8 mouse cellular contexts compared by ENCODE assay signal in genomic region chr5:122158557-122159515, GRCm38 (mm10). TPM values are rescaled to one million over a fixed set of nuclear protein-coding genes. Genes with fewer than 3 reads are reported as not detected.
DNase-seq lines count a peak whose midpoint lies in the region; ATAC-seq and TF ChIP-seq lines count a peak whose summit lies in the region.

No protein-coding gene starts in this region.

- H3K9ac ChIP-seq in forebrain, embryonic 13.5 days = peak overlapping the region; percentile 99
- peak overlapping the region; percentile 95 for H3K9ac ChIP-seq in midbrain, embryonic 12.5 days (replicated peaks)

- WGBS in forebrain, embryonic 13.5 days = 3% methylated on average over 42 of the region's 42 CpGs
- 2% methylated on average over 41 of the region's 42 CpGs for WGBS in midbrain, embryonic 12.5 days

- no peak for TF ChIP-seq CTCF in E14TG2a.4 (conservative IDR thresholded peaks at IDR 0.05; ENCODE audit: low read length)

- H3K4me3 ChIP-seq in E14TG2a.4 (replicated peaks; ENCODE audit: low read length) = peak overlapping the region; percentile 97
- H3K4me3 ChIP-seq in forebrain, embryonic 13.5 days = peak overlapping the region; percentile 83
- H3K4me3 ChIP-seq in midbrain, embryonic 12.5 days = peak overlapping the region; percentile 90

- peak overlapping the region; percentile 88 for H3K27ac ChIP-seq in forebrain, embryonic 13.5 days
- H3K27ac ChIP-seq in midbrain, embryonic 12.5 days (replicated peaks) = peak overlapping the region; percentile 82

- peak; percentile 50; the same call in 1 of the 2 replicates for ATAC-seq in forebrain, embryonic 13.5 days
- peak; percentile 57 for ATAC-seq in midbrain, embryonic 12.5 days (ENCODE audit: low FRiP score, low read depth)
- ATAC-seq in cerebellum, adult (ENCODE audit: insufficient number of reproducible peaks, low FRiP score, low TSS enrichment) = no peak; the same call in 1 of the 2 replicates

- peak overlapping the region; percentile 88 for H3K4me2 ChIP-seq in forebrain, embryonic 13.5 days
- peak overlapping the region; percentile 61 for H3K4me2 ChIP-seq in midbrain, embryonic 12.5 days (replicated peaks)

- peaks cover 51% of the 10 kb centered on the region for H3K36me3 ChIP-seq in E14TG2a.4 (ENCODE audit: insufficient read depth, low read length)
- peaks cover 34% of the 10 kb centered on the region for H3K36me3 ChIP-seq in forebrain, embryonic 13.5 days (ENCODE audit: poor library complexity, severe bottlenecking)
- peaks cover 32% of the 10 kb centered on the region for H3K36me3 ChIP-seq in midbrain, embryonic 12.5 days

- DNase-seq in embryo, embryonic 10.5 days (ENCODE audit: low spot score) = peak; percentile 24
- no peak for DNase-seq in embryo, embryonic 11 days
- DNase-seq in kidney, postnatal 4 days = peak; percentile 39 to 57
- peak; percentile 46 for DNase-seq in thymus, postnatal 25 days

- peaks cover 83% of the 10 kb centered on the region for H3K4me1 ChIP-seq in E14TG2a.4 (replicated peaks; ENCODE audit: low read depth, low read length)
- peaks cover 55% of the 10 kb centered on the region for H3K4me1 ChIP-seq in forebrain, embryonic 13.5 days
- peaks cover 61% of the 10 kb centered on the region for H3K4me1 ChIP-seq in midbrain, embryonic 12.5 days

- no peaks in the 10 kb centered on the region for H3K27me3 ChIP-seq in E14TG2a.4 (ENCODE audit: insufficient read depth, low read length)
- H3K27me3 ChIP-seq in forebrain, embryonic 13.5 days = no peaks in the 10 kb centered on the region
- peaks cover 6% of the 10 kb centered on the region; the same call in 1 of the 2 replicates for H3K27me3 ChIP-seq in midbrain, embryonic 12.5 days

- H3K9me3 ChIP-seq in E14TG2a.4 (ENCODE audit: low read length) = no peaks in the 10 kb centered on the region
- no peaks in the 10 kb centered on the region for H3K9me3 ChIP-seq in forebrain, embryonic 13.5 days (replicated peaks)
- H3K9me3 ChIP-seq in midbrain, embryonic 12.5 days = no peaks in the 10 kb centered on the region

RNA-seq across cellular contexts. Expression of gene Ppp1cc, which starts 0.8 kb away (rescaled TPM):
- 288 TPM in 2 replicates for polyA plus RNA-seq in forebrain, embryonic 13.5 days (2015; fragmentation: Nextera tagmentation; extraction: Ambion mirVana)
- polyA plus RNA-seq in midbrain, embryonic 12.5 days (2016; fragmentation: Nextera tagmentation; extraction: Ambion mirVana) = 323 and 332 TPM in 2 replicates

RNA-seq across cellular contexts. Expression of gene Ccdc63, which starts 18.2 kb away (rescaled TPM):
- not detected in 2 replicates for polyA plus RNA-seq in forebrain, embryonic 13.5 days (2015; fragmentation: Nextera tagmentation; extraction: Ambion mirVana)
- polyA plus RNA-seq in midbrain, embryonic 12.5 days (2016; fragmentation: Nextera tagmentation; extraction: Ambion mirVana) = not detected in 2 replicates

RNA-seq across cellular contexts. Expression of gene Hvcn1, which starts 47.8 kb away (rescaled TPM):
- 2.9 and 3.0 TPM in 2 replicates for polyA plus RNA-seq in forebrain, embryonic 13.5 days (2015; fragmentation: Nextera tagmentation; extraction: Ambion mirVana)
- polyA plus RNA-seq in midbrain, embryonic 12.5 days (2016; fragmentation: Nextera tagmentation; extraction: Ambion mirVana) = 9.4 and 10.8 TPM in 2 replicates

RNA-seq across cellular contexts. Expression of gene Myl2, which starts 58.1 kb away (rescaled TPM):
- 0.81 and 3.6 TPM in 2 replicates for polyA plus RNA-seq in forebrain, embryonic 13.5 days (2015; fragmentation: Nextera tagmentation; extraction: Ambion mirVana)
- 1.1 and 3.9 TPM in 2 replicates for polyA plus RNA-seq in midbrain, embryonic 12.5 days (2016; fragmentation: Nextera tagmentation; extraction: Ambion mirVana)
